Mouse (Mus musculus): Measurements from ENCODE around the gene Gad2. TPM values are rescaled to one million over a fixed set of nuclear protein-coding genes. Genes with fewer than 3 reads are reported as not detected.

Gad2 gene
- polyA plus RNA-seq, 1 experiment from 2014 or later: 68.3 TPM

DNA sequence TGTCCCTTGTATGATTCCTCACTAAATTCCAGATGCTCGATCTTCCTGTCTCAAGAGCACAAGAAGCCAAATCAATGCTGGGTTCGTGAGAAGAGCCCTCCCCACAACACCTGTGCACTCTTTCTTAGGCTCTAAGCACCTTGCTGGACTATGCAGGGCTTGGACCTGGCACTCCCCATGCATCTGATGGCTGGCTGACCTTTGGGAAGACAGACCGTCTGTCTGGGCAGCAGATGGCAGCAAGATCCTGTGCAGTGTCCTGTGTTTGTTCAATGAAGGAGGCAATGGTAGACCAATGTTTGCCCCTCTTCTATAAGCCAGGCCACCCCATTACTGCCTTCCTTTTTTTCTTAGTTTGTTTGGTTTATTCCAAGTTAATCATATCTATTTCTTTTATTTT, 119.2 kb downstream of the Gad2 start:
- H3K4me2 ChIP-seq: no peak overlapping the region
- ATAC-seq (ENCODE audit: low FRiP score): no peak
- H3K4me1 ChIP-seq (replicated peaks): peaks cover 3% of the 10 kb centered on the region; the same call in 1 of the 2 replicates
- no peaks in the 10 kb centered on the region for H3K36me3 ChIP-seq
- H3K27ac ChIP-seq: no peak overlapping the region
- no peak overlapping the region for H3K9ac ChIP-seq
- WGBS: 67% methylated on average over 3 of the region's 3 CpGs
- peaks cover 8% of the 10 kb centered on the region for H3K27me3 ChIP-seq
- no peaks in the 10 kb centered on the region for H3K9me3 ChIP-seq
- H3K4me3 ChIP-seq: no peak overlapping the region

Small RNAs within 50 kb of the gene (microRNA-seq; reads per million reads assigned to microRNA genes)
- gene Gm23636: not detected
- gene Mir3967: not detected

Other genes starting within 250 kb of the Gad2 start
- gene Apbb1ip, start 151.9 kb downstream of the Gad2 start, polyA plus RNA-seq (2015; fragmentation: Nextera tagmentation; extraction: Ambion mirVana): 1.6 TPM in 2 replicates